Mouse (Mus musculus): ENCODE results near the gene Cul7.

DNA sequence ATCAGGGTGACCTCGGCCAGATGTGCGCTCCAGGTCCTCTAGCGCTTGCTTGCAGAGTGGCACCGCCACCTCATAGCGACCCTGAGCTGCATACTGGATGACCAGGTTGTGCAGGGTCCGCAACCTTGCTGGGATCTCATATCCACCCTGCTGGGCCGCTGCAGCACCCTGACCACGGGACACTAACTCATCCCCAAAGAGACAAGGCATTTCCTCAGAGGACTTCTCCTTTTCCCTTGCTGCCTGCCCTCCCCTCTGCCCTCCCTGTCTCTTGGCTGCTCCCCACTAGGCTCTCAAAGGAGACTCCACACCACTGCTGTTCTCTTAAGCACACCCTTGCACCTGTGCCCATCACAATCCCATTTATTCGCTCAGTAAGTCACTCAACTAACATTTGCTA, 10.2 kb upstream of the Cul7 start:
- TF ChIP-seq CTCF (IDR thresholded peaks at IDR 0.05; ENCODE audit: insufficient read depth, low read depth, low read length) = no peak
- TF ChIP-seq POLR2A (IDR thresholded peaks at IDR 0.05; ENCODE audit: insufficient read depth, low read depth, low read length) = no peak
